Mouse (Mus musculus): ENCODE measurements around the gene Fbrsl1. TPM values are rescaled to one million over a fixed set of nuclear protein-coding genes. Genes with fewer than 3 reads are reported as not detected.
A peak's percentile ranks its signal among the peaks of the same experiment; 100 is the strongest.

The Fbrsl1 gene
- total RNA-seq, 2 experiments from 2014 or later = 79.9 to 94.0 TPM

DNA sequence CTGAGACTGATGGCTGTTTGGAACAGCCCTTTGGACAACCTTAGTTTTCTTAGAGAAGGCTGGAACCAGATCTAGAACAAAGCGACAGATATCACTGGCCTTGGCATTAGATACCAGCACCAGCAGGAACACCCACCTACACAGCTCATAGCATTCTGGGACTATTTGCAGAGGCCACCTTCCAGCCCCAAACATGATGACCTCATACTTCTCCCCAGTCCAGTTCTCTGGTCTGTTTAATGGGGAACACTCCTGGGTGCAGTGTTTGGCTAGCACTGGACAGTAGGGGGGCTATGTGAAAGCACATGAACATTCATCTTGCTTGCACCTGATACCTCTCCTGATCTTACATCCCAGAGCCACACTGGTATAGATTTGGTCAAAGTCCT is 29.8 kb downstream of the Fbrsl1 start:
- TF ChIP-seq CTCF (conservative IDR thresholded peaks at IDR 0.05) = no peak

DNA sequence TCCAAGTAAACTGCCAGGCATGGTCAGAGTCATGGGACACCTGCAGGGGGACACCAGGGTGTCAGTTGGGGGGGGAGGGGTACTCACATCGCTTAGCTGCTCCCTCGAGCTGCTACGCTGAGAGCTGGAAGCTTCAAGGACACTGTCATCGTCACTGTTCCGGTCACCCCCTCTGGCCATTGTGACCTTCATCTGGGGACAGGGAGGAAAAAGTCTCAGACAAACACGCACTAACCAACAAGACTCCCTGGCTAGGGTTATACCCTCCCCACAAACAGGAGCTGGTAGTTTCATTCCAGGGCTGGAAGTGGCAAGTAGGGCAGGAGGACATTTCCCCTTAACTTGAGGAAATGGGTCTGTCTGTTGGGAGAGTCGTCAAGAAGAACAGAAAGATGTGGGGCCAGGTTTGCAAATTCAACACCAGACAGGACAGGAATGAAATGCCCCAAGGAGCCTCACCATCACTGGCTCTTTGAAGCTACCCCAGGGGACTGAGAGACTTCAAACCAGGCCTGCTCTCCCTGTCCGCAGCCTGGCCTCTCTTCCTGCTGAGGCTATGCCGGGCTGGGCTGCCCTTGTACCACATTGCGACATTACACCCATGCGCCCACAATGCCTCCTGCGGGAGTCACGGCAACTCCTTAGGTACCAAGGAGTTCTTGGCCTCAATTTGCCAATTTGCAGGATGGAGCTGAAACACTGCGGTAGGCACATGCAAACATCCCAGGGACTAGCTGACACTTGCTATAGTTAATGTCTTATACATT is 30.4 kb downstream of the Fbrsl1 start:
- H3K27ac ChIP-seq = peak overlapping the region; percentile 88
- H3K4me3 ChIP-seq = no peak overlapping the region
- no peak for DNase-seq (ENCODE audit: low spot score in 2 of 2)
- TF ChIP-seq CTCF (conservative IDR thresholded peaks at IDR 0.05) = no peak

More for the DNA sequence above, 29.8 kb downstream of the Fbrsl1 start:
- Histone ChIP-seq H3K27ac (peak overlapping the region; percentile 88), H3K4me3 (no peak overlapping the region)
- no peak for DNase-seq (ENCODE audit: low spot score in 2 of 2)

DNA sequence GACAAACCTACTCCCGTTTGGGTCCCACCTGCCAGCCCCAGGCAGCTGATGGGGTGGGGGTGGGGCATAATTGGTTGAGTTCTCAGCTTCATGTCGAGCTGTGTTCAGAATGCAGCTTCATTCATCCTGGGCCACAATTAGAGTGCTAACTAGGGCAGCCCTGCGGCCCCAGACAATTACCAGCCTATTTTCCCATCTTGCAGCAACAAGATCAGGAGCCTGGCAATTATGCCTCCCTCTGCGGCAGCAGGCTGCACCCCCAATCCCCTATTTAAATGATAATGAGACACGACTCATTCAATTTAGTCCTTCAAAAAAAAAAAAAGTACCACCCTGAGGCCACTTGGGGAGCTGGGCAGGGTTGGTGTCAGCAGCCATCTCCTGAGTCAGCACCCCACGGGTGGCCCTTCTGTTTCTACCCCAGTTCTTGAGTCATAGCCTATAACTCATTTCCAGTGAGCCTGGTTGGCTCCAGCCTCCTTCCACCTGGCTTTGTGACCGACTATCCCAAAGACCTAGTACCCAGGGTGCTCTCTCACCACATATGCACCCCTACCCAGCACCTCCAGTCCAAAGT is 31.4 kb downstream of the Fbrsl1 start:
- H3K4me3 ChIP-seq = no peak overlapping the region
- peak; percentile 66 for TF ChIP-seq CTCF (conservative IDR thresholded peaks at IDR 0.05)
- peak; percentile 55 to 83 for DNase-seq (ENCODE audit: low spot score in 2 of 2)
- H3K27ac ChIP-seq = peak overlapping the region; percentile 88

DNA sequence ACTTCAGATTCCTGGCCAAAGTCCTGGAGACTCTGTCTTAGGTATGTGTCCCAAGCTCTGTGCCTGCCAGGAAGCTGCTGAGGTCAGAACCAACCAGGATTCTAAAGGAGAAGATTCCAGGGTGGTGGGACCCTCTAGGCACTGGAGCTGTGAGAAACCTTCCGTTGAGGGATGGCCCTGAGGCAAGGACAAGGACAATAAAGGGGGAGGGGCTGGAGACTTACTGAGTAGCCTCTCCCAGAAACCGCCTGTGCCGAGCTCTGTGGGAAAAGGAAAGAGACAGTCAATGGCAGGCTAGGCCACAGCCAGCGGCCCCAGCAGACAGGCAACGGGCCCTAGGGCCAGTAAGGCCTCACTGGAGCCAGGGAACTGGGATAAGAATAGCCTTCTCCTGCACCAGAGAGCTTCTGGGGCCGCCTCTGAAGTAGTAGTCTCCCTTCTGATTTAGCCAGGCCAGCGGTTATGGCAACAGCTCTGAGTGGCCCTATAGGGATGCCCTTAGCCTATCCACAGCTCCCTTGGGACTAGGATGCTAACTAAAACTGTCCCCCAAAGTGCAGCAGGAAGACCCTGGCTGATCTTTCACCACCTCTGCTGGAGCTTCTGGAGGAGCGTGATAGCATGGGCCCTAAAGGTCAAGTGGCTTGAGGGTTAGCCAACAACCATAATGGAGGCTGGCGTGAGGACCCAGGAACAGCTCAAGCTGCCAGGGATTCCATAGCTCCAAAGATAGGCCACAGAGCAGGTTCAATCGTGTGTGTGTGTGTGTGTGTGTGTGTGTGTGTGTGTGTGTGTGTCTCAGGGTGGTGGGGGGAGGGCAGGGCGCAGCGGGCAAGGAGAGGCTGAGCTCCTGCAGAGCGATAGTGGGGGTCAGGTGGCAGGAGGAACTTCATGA is 32.2 kb downstream of the Fbrsl1 start:
- no peak for DNase-seq (ENCODE audit: low spot score in 2 of 2)
- Histone ChIP-seq H3K27ac (peak overlapping the region; percentile 88), H3K4me3 (no peak overlapping the region)
- no peak for TF ChIP-seq CTCF (conservative IDR thresholded peaks at IDR 0.05)

DNA sequence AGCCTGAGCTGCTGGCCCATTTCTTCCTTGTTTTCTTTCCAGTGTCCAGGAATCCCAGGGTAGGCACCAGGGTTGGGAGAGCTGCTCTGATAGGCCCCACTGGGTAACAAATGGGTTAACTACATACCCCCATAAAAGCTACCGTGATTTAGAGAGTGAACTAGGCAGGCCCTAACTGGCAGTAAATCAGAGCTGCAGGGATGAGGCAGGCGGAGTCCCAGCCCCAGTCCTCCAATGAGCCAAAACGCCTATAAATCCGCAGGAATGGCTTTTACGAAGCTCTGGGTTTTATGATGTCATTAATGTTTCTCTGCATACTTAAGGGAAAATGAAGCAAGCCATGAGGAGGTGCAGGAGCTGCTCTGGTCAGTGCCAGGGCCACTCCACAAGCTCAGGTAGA is 33.3 kb downstream of the Fbrsl1 start:
- no peak for TF ChIP-seq CTCF (conservative IDR thresholded peaks at IDR 0.05)
- DNase-seq (ENCODE audit: low spot score in 2 of 2) = no peak
- Histone ChIP-seq H3K27ac (peak overlapping the region; percentile 88; the same call in 1 of the 2 replicates), H3K4me3 (no peak overlapping the region)

DNA sequence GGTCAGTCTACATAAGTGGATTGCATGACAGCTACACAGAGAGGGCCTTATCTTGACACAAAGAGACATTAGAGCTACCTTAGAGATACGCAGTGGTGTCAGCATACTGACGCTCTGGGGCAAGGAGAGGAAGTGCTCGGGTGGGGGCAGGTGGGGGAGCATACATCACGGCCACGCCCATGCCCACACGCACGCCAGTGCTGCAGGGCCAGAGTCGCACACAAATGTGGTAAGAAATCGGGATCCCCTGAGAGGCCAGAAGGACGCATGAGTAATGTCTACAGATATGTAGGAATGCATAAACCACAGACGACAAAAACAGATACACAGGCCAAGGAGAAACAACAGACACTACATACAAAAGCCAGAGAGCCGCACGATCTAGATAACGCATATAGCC is 35.3 kb downstream of the Fbrsl1 start:
- TF ChIP-seq CTCF (conservative IDR thresholded peaks at IDR 0.05) = no peak
- Histone ChIP-seq H3K27ac (no peak overlapping the region), H3K4me3 (no peak overlapping the region)
- DNase-seq (ENCODE audit: low spot score in 2 of 2) = no peak

DNA sequence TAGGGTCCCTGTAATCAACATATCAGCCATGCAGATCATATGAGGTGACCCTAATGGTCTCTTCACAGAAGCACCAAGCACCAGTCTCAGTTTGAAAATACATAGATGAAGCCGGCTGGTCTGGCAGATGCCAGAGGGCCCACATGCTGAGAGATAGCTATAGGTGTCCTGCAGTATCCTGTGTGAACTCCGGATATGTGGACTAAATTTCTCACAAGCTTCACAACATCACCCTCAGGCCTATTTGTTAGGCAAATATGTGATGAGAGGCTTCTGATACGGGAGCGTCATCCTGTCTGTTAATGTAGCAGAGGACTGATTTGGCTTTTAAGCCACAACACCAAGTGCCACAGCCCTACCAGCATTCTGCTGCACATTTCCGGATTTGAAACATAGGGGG is 37.9 kb downstream of the Fbrsl1 start:
- Histone ChIP-seq H3K27ac (no peak overlapping the region), H3K4me3 (no peak overlapping the region)
- no peak for DNase-seq (ENCODE audit: low spot score in 2 of 2)
- TF ChIP-seq CTCF (conservative IDR thresholded peaks at IDR 0.05) = peak; percentile 41

DNA sequence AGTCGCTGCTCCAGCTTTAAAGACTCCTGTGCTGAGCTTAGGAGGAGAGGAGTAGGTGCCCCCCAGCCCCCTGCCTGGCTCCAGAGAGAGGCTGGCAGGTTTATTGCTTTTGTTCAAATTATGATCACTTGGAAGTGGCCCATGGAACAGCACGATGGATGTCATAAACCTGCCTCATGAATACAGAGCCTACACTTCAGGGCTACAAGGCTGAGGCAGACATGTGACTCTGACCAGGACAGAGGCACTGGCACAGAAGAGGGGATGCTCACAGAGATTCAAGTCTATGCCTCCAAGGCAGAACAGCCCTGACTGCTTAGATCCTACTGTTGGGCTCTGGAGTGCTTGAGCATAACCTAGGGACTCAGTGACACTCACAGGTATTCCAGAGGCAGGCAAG is 39.3 kb downstream of the Fbrsl1 start:
- DNase-seq (ENCODE audit: low spot score in 2 of 2) = no peak
- TF ChIP-seq CTCF (conservative IDR thresholded peaks at IDR 0.05) = no peak
- Histone ChIP-seq H3K4me3 (no peak overlapping the region), H3K27ac (no peak overlapping the region)

DNA sequence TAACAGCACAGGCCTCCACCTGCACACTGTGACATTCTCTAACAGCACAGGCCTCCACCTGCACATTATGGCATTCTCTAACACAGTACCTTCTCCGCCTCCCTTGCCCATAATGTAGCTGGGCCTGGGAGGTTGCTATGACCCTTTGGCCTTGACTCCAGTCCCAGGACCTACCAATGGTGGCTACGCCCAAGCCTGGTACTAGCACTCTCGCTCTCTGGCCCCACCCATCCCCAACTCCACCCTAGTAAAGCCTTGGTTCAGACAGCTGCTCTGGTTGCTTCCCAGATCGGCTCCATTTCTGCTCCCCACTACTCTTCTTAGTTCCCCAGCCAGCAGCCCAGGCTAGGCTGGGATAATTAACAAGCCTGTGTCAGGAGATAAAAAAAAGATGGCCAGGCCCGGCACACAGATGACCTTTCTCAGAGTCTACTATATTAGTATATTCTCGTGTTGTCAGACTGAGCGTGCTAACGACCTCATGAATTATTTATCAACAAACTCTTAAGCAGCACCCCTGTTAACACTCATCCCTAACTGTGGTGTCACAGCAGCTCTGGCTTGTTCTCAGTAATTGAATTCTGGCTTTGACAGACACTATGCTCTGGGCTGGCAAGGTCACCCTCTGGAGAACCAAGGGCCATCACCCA is 42.1 kb downstream of the Fbrsl1 start:
- H3K4me3 ChIP-seq = no peak overlapping the region
- no peak for DNase-seq (ENCODE audit: low spot score in 2 of 2)
- H3K27ac ChIP-seq = peak overlapping the region; percentile 59; the same call in 1 of the 2 replicates
- TF ChIP-seq CTCF (conservative IDR thresholded peaks at IDR 0.05) = no peak

DNA sequence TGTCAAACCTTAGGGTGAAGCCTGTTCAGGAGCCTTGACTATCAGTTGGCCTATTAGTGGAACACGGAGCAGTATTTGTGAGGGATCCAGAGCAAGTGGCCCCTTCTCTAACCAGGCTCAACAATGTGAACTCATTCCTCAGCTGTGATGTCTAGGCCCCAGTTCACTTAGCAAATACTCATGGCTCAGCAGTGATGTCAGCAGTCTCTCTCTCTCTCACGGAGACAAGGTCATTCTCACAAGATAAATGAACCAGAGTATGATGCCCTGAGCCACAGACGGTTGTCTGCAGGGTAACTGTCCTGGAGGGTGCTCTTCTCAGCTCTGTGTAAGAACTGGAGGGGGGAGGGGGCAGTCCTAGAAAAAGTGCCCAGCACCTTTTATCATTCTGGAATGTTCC is 44.4 kb downstream of the Fbrsl1 start:
- TF ChIP-seq CTCF (conservative IDR thresholded peaks at IDR 0.05) = no peak
- no peak for DNase-seq (ENCODE audit: low spot score in 2 of 2)
- Histone ChIP-seq H3K27ac (no peak overlapping the region), H3K4me3 (no peak overlapping the region)

DNA sequence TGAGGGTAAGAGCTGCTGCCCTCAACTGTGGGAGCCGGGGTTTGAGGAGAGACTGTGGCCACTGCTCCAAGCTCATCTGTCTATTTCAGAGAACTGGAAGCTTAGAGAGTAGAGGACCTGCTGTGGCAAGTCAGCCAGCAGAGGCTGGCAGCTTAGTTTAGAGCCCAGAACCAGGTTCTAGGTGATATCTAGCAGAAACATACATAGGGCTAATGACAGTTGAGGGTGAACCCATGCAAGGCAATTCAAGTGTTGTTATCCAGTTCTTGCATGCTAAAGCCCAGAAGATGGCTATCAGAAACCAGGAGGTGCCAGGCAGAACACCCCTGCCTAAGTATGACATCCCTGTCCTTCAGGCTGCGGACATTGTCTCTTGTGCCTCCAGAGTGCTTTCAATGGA is 45.7 kb downstream of the Fbrsl1 start:
- Histone ChIP-seq H3K27ac (no peak overlapping the region), H3K4me3 (no peak overlapping the region)
- no peak for DNase-seq (ENCODE audit: low spot score in 2 of 2)
- no peak for TF ChIP-seq CTCF (conservative IDR thresholded peaks at IDR 0.05)

DNA sequence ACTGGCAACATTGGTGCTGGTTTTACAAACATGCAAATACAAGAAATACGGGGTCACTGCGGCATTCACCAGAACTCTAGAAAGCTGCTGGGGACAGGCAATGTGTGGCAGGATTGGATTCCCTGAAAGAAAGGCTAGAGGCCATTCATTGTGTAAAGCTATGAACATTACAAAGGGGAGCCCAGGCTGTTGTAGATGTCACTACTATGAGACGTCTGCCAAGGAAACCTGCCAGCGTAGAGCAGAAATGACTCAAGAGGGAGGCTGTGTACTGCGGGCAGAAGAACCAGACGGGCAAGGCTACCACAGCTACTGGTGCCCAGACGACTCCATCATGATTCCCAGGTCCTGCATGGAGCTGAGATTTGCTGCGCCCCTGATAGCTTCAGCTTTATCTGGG is 47.2 kb downstream of the Fbrsl1 start:
- no peak overlapping the region for H3K27ac ChIP-seq

More for the DNA sequence above, 47.2 kb downstream of the Fbrsl1 start:
- no peak overlapping the region for H3K4me3 ChIP-seq
- no peak for TF ChIP-seq CTCF (conservative IDR thresholded peaks at IDR 0.05)
- DNase-seq (ENCODE audit: low spot score in 2 of 2) = no peak
